Mouse (Mus musculus): ENCODE results near the gene Glra2. TPM values are rescaled to one million over a fixed set of nuclear protein-coding genes. Genes with fewer than 3 reads are reported as not detected.
"Not testable (repeated sequence)": the region's sequence is repeated elsewhere in the genome, so short reads cannot be mapped to it uniquely, and the experiment has no call there.

The Glra2 gene
- polyA plus RNA-seq (2012; rRNA removed) = not detected in 2 replicates

GRCm38 (mm10) chrX:165326939-165327698 is at the start of gene Glra2:
Gene Glra2, minus strand, starts transcription at chrX:165327393.
- DNase-seq = no peak
- 11% methylated on average over 12 of the region's 12 CpGs for WGBS
- Histone ChIP-seq H3K4me3 (ENCODE audit: control insufficient read depth, insufficient read depth, low read length) (no peak within 1 kb of the TSS), H3K27me3 (ENCODE audit: control insufficient read depth, insufficient read depth, low read length) (no peaks in the 10 kb centered on the region), H3K27ac (ENCODE audit: control insufficient read depth, insufficient read depth, low read length) (no peak within 1 kb of the TSS), H3K36me3 (ENCODE audit: control insufficient read depth, insufficient read depth, low read length) (no peaks in the 10 kb centered on the region), H3K4me1 (replicated peaks; ENCODE audit: control insufficient read depth, insufficient read depth, low read length) (no peaks in the 10 kb centered on the region)
- TF ChIP-seq CTCF (IDR thresholded peaks at IDR 0.05; ENCODE audit: borderline replicate concordance, control insufficient read depth, extremely low read depth, insufficient read depth, low read length, poor library complexity) = no peak
- TF ChIP-seq POLR2A (IDR thresholded peaks at IDR 0.05; ENCODE audit: control insufficient read depth, extremely low read depth, insufficient read depth, low read length, poor library complexity) = no peak

GRCm38 (mm10) chrX:165362798-165363197 is 35.6 kb upstream of the Glra2 start:
- 78% methylated on average over 1 of the region's 1 CpGs for WGBS
- Histone ChIP-seq H3K36me3 (ENCODE audit: control insufficient read depth, insufficient read depth, low read length) (no peaks in the 10 kb centered on the region), H3K27me3 (ENCODE audit: control insufficient read depth, insufficient read depth, low read length) (no peaks in the 10 kb centered on the region), H3K27ac (ENCODE audit: control insufficient read depth, insufficient read depth, low read length) (no peak overlapping the region), H3K4me1 (replicated peaks; ENCODE audit: control insufficient read depth, insufficient read depth, low read length) (no peaks in the 10 kb centered on the region), H3K4me3 (ENCODE audit: control insufficient read depth, insufficient read depth, low read length) (no peak overlapping the region)
- no peak for DNase-seq
- TF ChIP-seq POLR2A (IDR thresholded peaks at IDR 0.05; ENCODE audit: control insufficient read depth, extremely low read depth, insufficient read depth, low read length, poor library complexity) = no peak
- no peak for TF ChIP-seq CTCF (IDR thresholded peaks at IDR 0.05; ENCODE audit: borderline replicate concordance, control insufficient read depth, extremely low read depth, insufficient read depth, low read length, poor library complexity)

GRCm38 (mm10) chrX:165344611-165345010 is 17.4 kb upstream of the Glra2 start:
- Histone ChIP-seq H3K36me3 (ENCODE audit: control insufficient read depth, insufficient read depth, low read length) (no peaks in the 10 kb centered on the region), H3K4me1 (replicated peaks; ENCODE audit: control insufficient read depth, insufficient read depth, low read length) (no peaks in the 10 kb centered on the region), H3K4me3 (ENCODE audit: control insufficient read depth, insufficient read depth, low read length) (no peak overlapping the region), H3K27ac (ENCODE audit: control insufficient read depth, insufficient read depth, low read length) (no peak overlapping the region), H3K27me3 (ENCODE audit: control insufficient read depth, insufficient read depth, low read length) (no peaks in the 10 kb centered on the region)
- DNase-seq = no peak
- TF ChIP-seq POLR2A (IDR thresholded peaks at IDR 0.05; ENCODE audit: control insufficient read depth, extremely low read depth, insufficient read depth, low read length, poor library complexity) (no peak), CTCF (IDR thresholded peaks at IDR 0.05; ENCODE audit: borderline replicate concordance, control insufficient read depth, extremely low read depth, insufficient read depth, low read length, poor library complexity) (no peak)
- 92% methylated on average over 5 of the region's 5 CpGs for WGBS

GRCm38 (mm10) chrX:165327699-165328333 is 623 bp upstream of the Glra2 start:
- Histone ChIP-seq H3K36me3 (ENCODE audit: control insufficient read depth, insufficient read depth, low read length) (no peaks in the 10 kb centered on the region), H3K4me1 (replicated peaks; ENCODE audit: control insufficient read depth, insufficient read depth, low read length) (no peaks in the 10 kb centered on the region), H3K27me3 (ENCODE audit: control insufficient read depth, insufficient read depth, low read length) (no peaks in the 10 kb centered on the region), H3K4me3 (ENCODE audit: control insufficient read depth, insufficient read depth, low read length) (no peak overlapping the region), H3K27ac (ENCODE audit: control insufficient read depth, insufficient read depth, low read length) (no peak overlapping the region)
- no peak for TF ChIP-seq POLR2A (IDR thresholded peaks at IDR 0.05; ENCODE audit: control insufficient read depth, extremely low read depth, insufficient read depth, low read length, poor library complexity)
- no peak for TF ChIP-seq CTCF (IDR thresholded peaks at IDR 0.05; ENCODE audit: borderline replicate concordance, control insufficient read depth, extremely low read depth, insufficient read depth, low read length, poor library complexity)
- DNase-seq = no peak
- 2% methylated on average over 7 of the region's 9 CpGs for WGBS

GRCm38 (mm10) chrX:165193550-165193949 is 133.6 kb downstream of the Glra2 start:
- Histone ChIP-seq H3K27ac (ENCODE audit: control insufficient read depth, insufficient read depth, low read length) (no peak overlapping the region), H3K4me1 (replicated peaks; ENCODE audit: control insufficient read depth, insufficient read depth, low read length) (no peaks in the 10 kb centered on the region), H3K27me3 (ENCODE audit: control insufficient read depth, insufficient read depth, low read length) (no peaks in the 10 kb centered on the region), H3K36me3 (ENCODE audit: control insufficient read depth, insufficient read depth, low read length) (no peaks in the 10 kb centered on the region), H3K4me3 (ENCODE audit: control insufficient read depth, insufficient read depth, low read length) (no peak overlapping the region)
- 56% methylated on average over 1 of the region's 1 CpGs for WGBS
- no peak for TF ChIP-seq POLR2A (IDR thresholded peaks at IDR 0.05; ENCODE audit: control insufficient read depth, extremely low read depth, insufficient read depth, low read length, poor library complexity)
- no peak for TF ChIP-seq CTCF (IDR thresholded peaks at IDR 0.05; ENCODE audit: borderline replicate concordance, control insufficient read depth, extremely low read depth, insufficient read depth, low read length, poor library complexity)
- no peak for DNase-seq

GRCm38 (mm10) chrX:165191170-165191569 is 136.0 kb downstream of the Glra2 start:
- Histone ChIP-seq H3K27me3 (ENCODE audit: control insufficient read depth, insufficient read depth, low read length) (no peaks in the 10 kb centered on the region), H3K4me3 (ENCODE audit: control insufficient read depth, insufficient read depth, low read length) (no peak overlapping the region), H3K36me3 (ENCODE audit: control insufficient read depth, insufficient read depth, low read length) (no peaks in the 10 kb centered on the region), H3K4me1 (replicated peaks; ENCODE audit: control insufficient read depth, insufficient read depth, low read length) (no peaks in the 10 kb centered on the region), H3K27ac (ENCODE audit: control insufficient read depth, insufficient read depth, low read length) (no peak overlapping the region)
- no peak for DNase-seq
- TF ChIP-seq POLR2A (IDR thresholded peaks at IDR 0.05; ENCODE audit: control insufficient read depth, extremely low read depth, insufficient read depth, low read length, poor library complexity) = no peak
- TF ChIP-seq CTCF (IDR thresholded peaks at IDR 0.05; ENCODE audit: borderline replicate concordance, control insufficient read depth, extremely low read depth, insufficient read depth, low read length, poor library complexity) = no peak
- 60% methylated on average over 1 of the region's 1 CpGs for WGBS

- not testable (repeated sequence) for DNase-seq; H3K27me3 ChIP-seq (ENCODE audit: control insufficient read depth, insufficient read depth, low read length); H3K27ac ChIP-seq (ENCODE audit: control insufficient read depth, insufficient read depth, low read length); H3K36me3 ChIP-seq (ENCODE audit: control insufficient read depth, insufficient read depth, low read length); H3K4me1 ChIP-seq (replicated peaks; ENCODE audit: control insufficient read depth, insufficient read depth, low read length); H3K4me3 ChIP-seq (ENCODE audit: control insufficient read depth, insufficient read depth, low read length)
- 98% methylated on average over 2 of the region's 2 CpGs for WGBS
Observed at GRCm38 (mm10) chrX:165182948-165183347, 144.2 kb downstream of the Glra2 start.

Measured in thymus, adult 2 months (tissue).